Mouse (Mus musculus): Measurements from ENCODE around the gene Oaz1.
"Not testable (repeated sequence)": the region's sequence is repeated elsewhere in the genome, so short reads cannot be mapped to it uniquely, and the experiment has no call there.

The Oaz1 gene

GRCm38 (mm10) chr10:80802204-80802912, 24.1 kb upstream of the Oaz1 start:
- no peak for DNase-seq (ENCODE audit: low spot score in 2 of 2)

DNA sequence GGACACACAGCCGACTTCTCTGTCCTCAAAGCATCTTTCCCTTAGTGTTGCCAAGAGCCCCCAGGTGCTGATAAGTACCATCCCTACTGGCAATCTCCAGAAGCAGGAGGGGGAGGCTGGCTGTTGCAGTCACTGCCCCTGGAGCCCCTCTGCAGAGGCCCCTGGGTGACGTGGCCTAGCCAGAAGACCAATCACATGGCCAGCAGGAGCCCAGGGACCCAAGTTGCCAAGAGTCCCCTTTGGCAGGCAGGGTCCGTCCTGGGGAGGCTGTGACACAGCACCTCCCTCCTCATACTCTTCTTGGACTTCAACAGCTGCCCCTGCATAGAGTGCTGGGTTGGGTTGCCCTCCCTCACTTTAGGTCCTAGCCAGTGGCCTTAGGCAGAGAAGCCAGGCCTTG, 23.5 kb upstream of the Oaz1 start:
- DNase-seq (ENCODE audit: low spot score in 2 of 2): no peak

DNA sequence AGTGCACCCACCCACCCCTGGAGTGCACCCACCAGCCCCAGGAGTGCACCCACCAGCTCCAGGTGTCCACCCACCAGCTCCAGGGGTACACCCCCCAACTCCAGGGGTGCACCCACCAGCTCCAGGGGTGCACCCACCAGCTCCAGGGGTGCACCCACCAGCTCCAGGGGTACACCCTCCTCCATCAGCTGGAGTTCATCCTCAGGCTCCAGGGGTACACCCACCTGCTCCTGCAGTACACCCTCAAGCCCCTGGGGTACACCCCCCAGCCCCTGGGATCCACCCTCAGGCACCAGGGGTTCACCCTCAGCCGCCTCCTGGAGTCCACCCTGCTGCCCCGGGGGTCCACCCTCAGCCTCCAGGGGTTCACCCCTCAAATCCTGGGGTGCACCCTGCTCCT, 22.1 kb upstream of the Oaz1 start:
- no peak for DNase-seq (ENCODE audit: low spot score in 2 of 2)

GRCm38 (mm10) chr10:80804916-80805315, 21.5 kb upstream of the Oaz1 start, which contains the start of gene Amh:
Amh (plus strand) TSS chr10:80805243.
- no peak for DNase-seq (ENCODE audit: low spot score in 2 of 2)

GRCm38 (mm10) chr10:80805322-80805721, 21.1 kb upstream of the Oaz1 start:
- no peak for DNase-seq (ENCODE audit: low spot score in 2 of 2)

DNA sequence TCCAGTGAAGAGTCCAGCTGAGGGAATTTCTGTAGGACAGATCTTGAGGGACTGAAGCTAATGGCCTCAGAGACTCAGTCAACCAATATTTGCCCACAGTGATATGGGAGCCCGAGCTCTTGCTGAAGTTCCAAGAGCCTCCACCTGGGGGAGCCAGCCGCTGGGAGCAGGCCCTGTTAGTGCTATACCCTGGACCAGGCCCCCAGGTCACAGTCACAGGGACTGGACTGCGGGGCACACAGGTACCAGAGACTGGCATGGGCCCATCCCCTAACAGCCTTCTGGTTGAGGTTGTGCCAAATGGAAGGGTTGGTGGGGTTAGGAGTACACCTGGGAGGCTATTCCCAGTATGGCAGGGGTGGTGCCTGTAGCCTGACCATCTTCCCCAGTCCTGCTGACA, 20.5 kb upstream of the Oaz1 start:
- DNase-seq (ENCODE audit: low spot score in 2 of 2): peak in 1 of 2 experiments; percentile 69

- no peak for DNase-seq (ENCODE audit: low spot score in 2 of 2)
Measured at GRCm38 (mm10) chr10:80806341-80807056, 20.0 kb upstream of the Oaz1 start.

- DNase-seq (ENCODE audit: low spot score in 2 of 2): peak; percentile 49 to 64
Measured at GRCm38 (mm10) chr10:80807057-80807627, 19.3 kb upstream of the Oaz1 start.

GRCm38 (mm10) chr10:80808099-80808984, 18.1 kb upstream of the Oaz1 start:
- no peak for DNase-seq (ENCODE audit: low spot score in 2 of 2)

DNA sequence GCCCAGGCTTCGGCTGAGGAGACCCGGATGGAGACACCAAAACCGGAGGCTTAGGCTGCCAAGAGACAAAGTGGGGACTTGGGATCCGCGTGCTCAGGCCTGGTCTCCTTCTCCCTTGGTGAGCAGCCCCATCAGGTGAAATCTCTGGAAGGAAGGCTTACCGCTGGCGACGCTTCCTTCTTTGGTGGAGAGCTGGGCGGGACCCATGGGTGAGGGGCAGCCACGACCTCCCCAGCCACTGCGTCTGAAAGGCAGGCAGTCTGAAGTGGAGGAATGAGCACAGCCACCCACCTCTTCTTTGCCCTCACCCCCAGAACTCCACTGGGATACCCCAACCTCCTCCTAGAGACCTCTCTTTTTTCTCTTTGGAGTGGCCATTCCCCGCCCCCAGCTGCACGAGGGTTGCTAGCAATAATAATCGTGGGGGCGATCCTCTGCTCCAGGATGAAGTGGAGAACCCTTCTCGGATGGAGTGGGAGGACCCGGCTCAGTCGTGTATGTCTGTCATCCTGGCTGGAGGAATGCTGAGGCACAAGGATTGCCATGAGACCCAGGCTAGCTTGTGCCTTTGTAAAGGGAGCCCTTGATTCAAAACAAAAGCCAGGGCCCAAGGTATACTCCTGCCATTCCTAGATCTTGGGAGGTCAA, 17.3 kb upstream of the Oaz1 start:
- no peak for DNase-seq (ENCODE audit: low spot score in 2 of 2)

- DNase-seq (ENCODE audit: low spot score in 2 of 2): no peak
Measured at GRCm38 (mm10) chr10:80810084-80810483, 16.4 kb upstream of the Oaz1 start.

- DNase-seq (ENCODE audit: low spot score in 2 of 2): no peak
Measured at GRCm38 (mm10) chr10:80812391-80813041, 13.9 kb upstream of the Oaz1 start.

DNA sequence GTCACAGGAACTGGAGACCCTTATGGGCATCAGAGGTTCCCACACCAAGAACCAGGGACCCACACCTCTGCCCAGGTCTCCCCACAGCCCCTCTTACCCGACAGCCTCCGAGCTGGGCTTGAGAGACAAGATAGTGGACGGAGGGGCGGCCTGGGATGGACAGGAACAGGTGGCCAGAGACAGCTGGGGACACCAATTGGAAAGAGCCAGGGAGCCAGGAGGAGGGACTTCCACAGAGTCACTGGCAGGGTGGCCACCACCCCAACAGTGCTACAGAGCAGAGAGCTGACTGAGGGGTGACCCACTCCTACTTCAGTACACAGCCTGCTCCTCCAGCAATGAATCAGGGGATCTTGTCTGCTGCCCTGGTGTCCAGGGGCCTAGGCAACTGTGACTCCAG, 13.1 kb upstream of the Oaz1 start, which contains the start of gene Jsrp1:
Jsrp1 (minus strand) TSS at position 133 of the 400 bp plus-strand sequence.
- no peak for DNase-seq (ENCODE audit: low spot score in 2 of 2)

- DNase-seq (ENCODE audit: low spot score in 2 of 2): no peak
Measured at GRCm38 (mm10) chr10:80814800-80815199, 11.7 kb upstream of the Oaz1 start.

GRCm38 (mm10) chr10:80816303-80816702, 10.2 kb upstream of the Oaz1 start:
- DNase-seq (ENCODE audit: low spot score in 2 of 2): not testable (repeated sequence)

DNA sequence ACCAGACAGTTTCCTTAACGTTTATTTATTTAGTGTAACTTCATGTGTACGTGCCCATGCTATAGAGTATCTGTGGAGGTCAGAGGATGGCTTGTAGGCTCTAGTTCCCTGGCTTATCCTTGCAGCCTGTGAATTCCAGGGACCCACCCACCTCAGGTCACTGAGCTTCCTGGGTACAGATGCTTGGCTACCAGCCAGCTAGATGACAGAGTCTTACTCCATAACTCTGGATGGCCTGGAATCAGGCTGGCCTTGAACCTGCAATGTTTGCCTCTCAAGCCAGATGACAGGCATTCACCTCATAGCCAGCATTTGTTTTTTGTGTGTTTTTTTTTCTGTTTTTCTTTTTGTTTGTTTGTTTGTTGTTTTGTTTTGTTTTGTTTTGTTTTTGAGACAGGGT, 9.3 kb upstream of the Oaz1 start:
- DNase-seq (ENCODE audit: low spot score in 2 of 2): no peak

DNA sequence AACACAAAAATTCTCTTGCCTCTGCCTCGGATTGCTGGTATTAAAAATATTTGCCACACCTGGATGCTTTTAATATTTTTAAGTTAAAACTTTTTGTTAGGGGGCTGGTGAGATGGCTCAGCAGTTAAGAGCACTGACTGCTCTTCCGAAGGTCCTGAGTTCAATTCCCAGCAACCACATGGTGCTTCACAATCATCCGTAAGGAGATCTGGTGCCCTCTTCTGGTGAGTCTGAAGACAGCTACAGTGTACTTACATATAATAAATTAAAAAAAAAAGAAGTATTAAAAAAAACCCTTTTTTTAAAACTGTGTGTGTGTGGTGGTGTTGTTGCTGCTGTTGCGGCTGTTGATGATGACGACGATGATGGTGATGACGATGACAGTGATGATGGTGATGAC, 8.5 kb upstream of the Oaz1 start:
- DNase-seq (ENCODE audit: low spot score in 2 of 2): not testable (repeated sequence)

GRCm38 (mm10) chr10:80818599-80819281, 7.7 kb upstream of the Oaz1 start:
- DNase-seq (ENCODE audit: low spot score in 2 of 2): no peak

GRCm38 (mm10) chr10:80819406-80819805, 7.0 kb upstream of the Oaz1 start:
- no peak for DNase-seq (ENCODE audit: low spot score in 2 of 2)

GRCm38 (mm10) chr10:80821991-80822390, 4.5 kb upstream of the Oaz1 start:
- no peak for DNase-seq (ENCODE audit: low spot score in 2 of 2)
